Mouse (Mus musculus): ENCODE results near the gene Cox11.
A peak's percentile ranks its signal among the peaks of the same experiment; 100 is the strongest.

Gene Cox11

GRCm38 (mm10) chr11:90665161-90665560 lies 27.2 kb downstream of the Cox11 start:
- no peak for DNase-seq

- DNase-seq, result no peak
Observed at GRCm38 (mm10) chr11:90666144-90666757, 28.3 kb downstream of the Cox11 start.

- DNase-seq, result no peak
Observed at GRCm38 (mm10) chr11:90666916-90667315, 28.9 kb downstream of the Cox11 start.

GRCm38 (mm10) chr11:90667325-90667724 lies 29.4 kb downstream of the Cox11 start:
- no peak for DNase-seq

- no peak for DNase-seq
Observed at GRCm38 (mm10) chr11:90675479-90676110, 37.6 kb downstream of the Cox11 start.

GRCm38 (mm10) chr11:90677027-90677426 lies 39.1 kb downstream of the Cox11 start:
- DNase-seq, result no peak

GRCm38 (mm10) chr11:90677771-90678288 lies 39.9 kb downstream of the Cox11 start:
- no peak for DNase-seq

GRCm38 (mm10) chr11:90678582-90678981 lies 40.6 kb downstream of the Cox11 start:
- no peak for DNase-seq

GRCm38 (mm10) chr11:90681171-90681570 lies 43.2 kb downstream of the Cox11 start:
- DNase-seq, result no peak

- no peak for DNase-seq
Observed at GRCm38 (mm10) chr11:90684765-90685164, 46.8 kb downstream of the Cox11 start.

- DNase-seq, result no peak
Observed at GRCm38 (mm10) chr11:90685196-90685595, 47.2 kb downstream of the Cox11 start.

GRCm38 (mm10) chr11:90686287-90687025 lies 48.5 kb downstream of the Cox11 start:
- DNase-seq, result peak; percentile 9

GRCm38 (mm10) chr11:90687040-90687439 lies 49.1 kb downstream of the Cox11 start:
- DNase-seq, result no peak

- DNase-seq, result peak; percentile 81
Observed at GRCm38 (mm10) chr11:90687460-90688416, 49.8 kb downstream of the Cox11 start, which contains the start of gene Tom1l1. Gene Tom1l1 (minus strand): TSS chr11:90688366.

- no peak for DNase-seq
Observed at GRCm38 (mm10) chr11:90690361-90690760, 52.4 kb downstream of the Cox11 start.

- DNase-seq, result no peak
Observed at GRCm38 (mm10) chr11:90694206-90694605, 56.2 kb downstream of the Cox11 start.

All from kidney, adult 11 months (tissue).